Mouse (Mus musculus) C2C12 (cell line): ENCODE measurements at regions not wholly inside any gene's neighbourhood (a gene's known extent, or its start where the extent isn't known, plus 50 kb on each side); places are given as distances from the start of the nearest gene placed in this dataset.

Experiments used
- CEBPB ChIP-seq: IDR thresholded peaks from one replicate; pipeline ENCODE4 v1.6.1; 2011; ENCODE audit warnings: low read depth, mild to moderate bottlenecking, control low read depth, moderate library complexity
- CTCF ChIP-seq: IDR thresholded peaks from one replicate; pipeline ENCODE4 v1.5.1; 2011; ENCODE audit not compliant: control insufficient read depth, insufficient read depth, insufficient read length
- FOSL1 ChIP-seq: IDR thresholded peaks from one replicate; pipeline ENCODE4 v1.8.0; 2011; ENCODE audit warnings: mild to moderate bottlenecking, low read length; ENCODE audit not compliant: poor library complexity, insufficient read depth, severe bottlenecking
- MAX ChIP-seq: IDR thresholded peaks from one replicate; pipeline ENCODE4 v1.6.1; 2011; ENCODE audit warnings: mild to moderate bottlenecking, control low read depth
- MYOD1 ChIP-seq: IDR thresholded peaks from one replicate; pipeline ENCODE4 v1.6.1; 2011; ENCODE audit warnings: low read depth; ENCODE audit not compliant: control insufficient read depth, insufficient read length
- MYOG ChIP-seq: IDR thresholded peaks from one replicate; pipeline ENCODE4 v1.6.1; 2011; ENCODE audit not compliant: control insufficient read depth, insufficient read length; ENCODE audit errors: extremely low read depth
- USF1 ChIP-seq: IDR thresholded peaks from one replicate; pipeline ENCODE4 v1.6.1; 2011; ENCODE audit warnings: low read depth, mild to moderate bottlenecking, control low read depth, moderate library complexity

- no peak for TF ChIP-seq CTCF
- no peak for TF ChIP-seq MYOG
- no peak for TF ChIP-seq CEBPB
- no peak for TF ChIP-seq USF1
- TF ChIP-seq MAX: no peak
- TF ChIP-seq MYOD1: no peak
- no peak for TF ChIP-seq FOSL1
Measured at GRCm38 (mm10) chr3:38036131-38036530, 311.8 kb upstream of the Gm5148 start.
